Mouse (Mus musculus): ENCODE measurements at regions not wholly inside any gene's neighbourhood (a gene's known extent, or its start where the extent isn't known, plus 50 kb on each side); places are given as distances from the start of the nearest gene placed in this dataset.

- no peak for TF ChIP-seq CTCF (IDR thresholded peaks at IDR 0.05; ENCODE audit: borderline replicate concordance, extremely low read depth, insufficient read depth, insufficient read length)
- TF ChIP-seq POLR2A (IDR thresholded peaks at IDR 0.05; ENCODE audit: borderline replicate concordance, extremely low read depth, insufficient read depth, insufficient read length, poor library complexity, severe bottlenecking) = no peak
Observed at GRCm38 (mm10) chr12:25790956-25791355, 624.1 kb downstream of the Rnf144a start.
